Mouse (Mus musculus) liver, embryonic 16.5 days (tissue): Measurements from ENCODE around the gene Defb22. TPM values are rescaled to one million over a fixed set of nuclear protein-coding genes. Genes with fewer than 3 reads are reported as not detected.
A peak's percentile ranks its signal among the peaks of the same experiment; 100 is the strongest.

Experiments
- ATAC-seq: fragments of 200-750 bp; cut with Nextera tagmentation; 2 replicates; pipeline ENCODE4 v1.8.0; 2017; ENCODE audit warnings: low read depth, mild to moderate bottlenecking, moderate number of reproducible peaks, moderate library complexity
- H3K27ac ChIP-seq: fragments of 300-500 bp; sonication (generic); 2 replicates; pipeline ENCODE4 v1.5.1; 2014; ENCODE audit warnings: mild to moderate bottlenecking, low read length
- H3K27me3 ChIP-seq: fragments of 300-500 bp; sonication (generic); 2 replicates; pipeline ENCODE4 v1.6.1; 2014; ENCODE audit warnings: low read depth, low read length, mixed read lengths; ENCODE audit not compliant: control insufficient read depth, insufficient read depth
- H3K36me3 ChIP-seq: fragments of 300-500 bp; sonication (generic); 2 replicates; pipeline ENCODE4 v1.6.1; 2014; ENCODE audit warnings: mild to moderate bottlenecking; ENCODE audit not compliant: control insufficient read depth, insufficient read depth
- H3K4me1 ChIP-seq: fragments of 300-500 bp; sonication (generic); 2 replicates; pipeline ENCODE4 v1.6.1; 2014; ENCODE audit warnings: low read depth, low read length, mixed read lengths; ENCODE audit not compliant: control insufficient read depth
- H3K4me2 ChIP-seq: fragments of 300-500 bp; sonication (generic); 2 replicates; pipeline ENCODE4 v1.6.1; 2014; ENCODE audit warnings: low read depth, low read length, mixed read lengths
- H3K4me3 ChIP-seq: fragments of 300-500 bp; sonication (generic); 2 replicates; pipeline ENCODE4 v1.5.1; 2014; ENCODE audit warnings: low read depth, mild to moderate bottlenecking, low read length
- H3K9ac ChIP-seq: fragments of 300-500 bp; sonication (generic); 2 replicates; pipeline ENCODE4 v1.6.1; 2014; ENCODE audit warnings: low read depth, low read length
- H3K9me3 ChIP-seq: fragments of 300-500 bp; sonication (generic); replicated peaks from 2 replicates; pipeline ENCODE4 v1.6.1; 2016; ENCODE audit warnings: low read length; ENCODE audit not compliant: control insufficient read depth
- WGBS: fragments of 180-500 bp; shearing (Covaris S2); extraction: QIAGEN DNeasy Blood & Tissue Kit; methylation state at CpG from one replicate; pipeline ENCODE4 v1.1.7; 2014; ENCODE audit not compliant: insufficient replicate concordance; 5-methylcytosine and 5-hydroxymethylcytosine counted together
- polyA plus RNA-seq: library from polyadenylated mRNA; unstranded; fragments of >200 nt; fragmentation: Nextera tagmentation; extraction: Ambion mirVana; gene quantifications from 2 replicates; pipeline ENCODE4 v1.2.1, GENCODE M21; 2015

Defb22 gene
- polyA plus RNA-seq, 1 experiment from 2014 or later: not detected

- no peak for ATAC-seq
- Histone ChIP-seq H3K4me2 (no peak overlapping the region), H3K4me1 (no peaks in the 10 kb centered on the region), H3K9ac (no peak overlapping the region), H3K4me3 (no peak overlapping the region), H3K36me3 (no peaks in the 10 kb centered on the region), H3K27ac (no peak overlapping the region), H3K27me3 (no peaks in the 10 kb centered on the region), H3K9me3 (no peaks in the 10 kb centered on the region)
- 2% methylated on average over 5 of the region's 5 CpGs for WGBS
Observed at GRCm38 (mm10) chr2:152450241-152450640, 39.7 kb downstream of the Defb22 start.

- no peak overlapping the region for H3K27ac ChIP-seq
- no peaks in the 10 kb centered on the region for H3K36me3 ChIP-seq
- no peak for ATAC-seq
- no peaks in the 10 kb centered on the region for H3K4me1 ChIP-seq
- no peak overlapping the region for H3K4me3 ChIP-seq
- H3K27me3 ChIP-seq: no peaks in the 10 kb centered on the region
- no peak overlapping the region for H3K4me2 ChIP-seq
- no peak overlapping the region for H3K9ac ChIP-seq
- H3K9me3 ChIP-seq: no peaks in the 10 kb centered on the region
- 43% methylated on average over 5 of the region's 5 CpGs for WGBS
Observed at GRCm38 (mm10) chr2:152447461-152447860, 42.5 kb downstream of the Defb22 start.

- H3K27ac ChIP-seq: no peak overlapping the region
- no peaks in the 10 kb centered on the region for H3K9me3 ChIP-seq
- no peak overlapping the region for H3K4me2 ChIP-seq
- 14% methylated on average over 2 of the region's 2 CpGs for WGBS
- no peaks in the 10 kb centered on the region for H3K36me3 ChIP-seq
- H3K9ac ChIP-seq: no peak overlapping the region
- H3K4me3 ChIP-seq: no peak overlapping the region
- H3K4me1 ChIP-seq: no peaks in the 10 kb centered on the region
- H3K27me3 ChIP-seq: no peaks in the 10 kb centered on the region
- ATAC-seq: no peak
Observed at GRCm38 (mm10) chr2:152446642-152447041, 43.3 kb downstream of the Defb22 start.

- 70% methylated on average over 8 of the region's 8 CpGs for WGBS
- no peak overlapping the region for H3K4me3 ChIP-seq
- H3K27ac ChIP-seq: no peak overlapping the region
- H3K9me3 ChIP-seq: no peaks in the 10 kb centered on the region
- ATAC-seq: no peak
- no peaks in the 10 kb centered on the region for H3K36me3 ChIP-seq
- no peaks in the 10 kb centered on the region for H3K27me3 ChIP-seq
- H3K4me2 ChIP-seq: no peak overlapping the region
- no peak overlapping the region for H3K9ac ChIP-seq
- no peaks in the 10 kb centered on the region for H3K4me1 ChIP-seq
Observed at GRCm38 (mm10) chr2:152443281-152443680, 46.7 kb downstream of the Defb22 start.

- H3K4me3 ChIP-seq: no peak overlapping the region
- no peaks in the 10 kb centered on the region for H3K9me3 ChIP-seq
- peaks cover 1% of the 10 kb centered on the region; the same call in 1 of the 2 replicates for H3K4me1 ChIP-seq
- no peaks in the 10 kb centered on the region for H3K36me3 ChIP-seq
- H3K4me2 ChIP-seq: no peak overlapping the region
- H3K9ac ChIP-seq: no peak overlapping the region
- ATAC-seq: no peak
- H3K27ac ChIP-seq: no peak overlapping the region
- no peaks in the 10 kb centered on the region for H3K27me3 ChIP-seq
- WGBS: 60% methylated on average over 4 of the region's 4 CpGs
Observed at GRCm38 (mm10) chr2:152442322-152442721, 47.6 kb downstream of the Defb22 start.

- peaks cover 5% of the 10 kb centered on the region; the same call in 1 of the 2 replicates for H3K4me1 ChIP-seq
- no peak overlapping the region for H3K27ac ChIP-seq
- H3K4me2 ChIP-seq: no peak overlapping the region
- H3K9me3 ChIP-seq: no peaks in the 10 kb centered on the region
- no peak overlapping the region for H3K9ac ChIP-seq
- H3K4me3 ChIP-seq: no peak overlapping the region
- no peaks in the 10 kb centered on the region for H3K27me3 ChIP-seq
- 61% methylated on average over 2 of the region's 2 CpGs for WGBS
- no peaks in the 10 kb centered on the region for H3K36me3 ChIP-seq
- ATAC-seq: no peak
Observed at GRCm38 (mm10) chr2:152439833-152440232, 50.1 kb downstream of the Defb22 start.

- Histone ChIP-seq H3K36me3 (no peaks in the 10 kb centered on the region), H3K27ac (no peak overlapping the region), H3K9me3 (no peaks in the 10 kb centered on the region), H3K4me2 (no peak overlapping the region), H3K9ac (no peak overlapping the region), H3K27me3 (no peaks in the 10 kb centered on the region), H3K4me3 (no peak overlapping the region), H3K4me1 (peaks cover 5% of the 10 kb centered on the region; the same call in 1 of the 2 replicates)
- 54% methylated on average over 1 of the region's 1 CpGs for WGBS
- ATAC-seq: no peak
Observed at GRCm38 (mm10) chr2:152438963-152439362, 51.0 kb downstream of the Defb22 start.

GRCm38 (mm10) chr2:152436983-152437860 lies 52.7 kb downstream of the Defb22 start:
- ATAC-seq: peak; percentile 67
- H3K4me2 ChIP-seq: peak overlapping the region; percentile 68
- H3K4me3 ChIP-seq: peak overlapping the region; percentile 47
- H3K27me3 ChIP-seq: no peaks in the 10 kb centered on the region
- no peak overlapping the region for H3K9ac ChIP-seq
- peaks cover 5% of the 10 kb centered on the region; the same call in 1 of the 2 replicates for H3K4me1 ChIP-seq
- H3K36me3 ChIP-seq: no peaks in the 10 kb centered on the region
- WGBS: 1% methylated on average over 23 of the region's 23 CpGs
- no peak overlapping the region for H3K27ac ChIP-seq
- H3K9me3 ChIP-seq: no peaks in the 10 kb centered on the region

GRCm38 (mm10) chr2:152436405-152436901 lies 53.5 kb downstream of the Defb22 start:
- ATAC-seq: no peak
- H3K4me1 ChIP-seq: peaks cover 5% of the 10 kb centered on the region; the same call in 1 of the 2 replicates
- WGBS: 51% methylated on average over 7 of the region's 7 CpGs

More at GRCm38 (mm10) chr2:152436405-152436901, 53.5 kb downstream of the Defb22 start:
- H3K9me3 ChIP-seq: no peaks in the 10 kb centered on the region
- H3K27ac ChIP-seq: no peak overlapping the region
- no peak overlapping the region for H3K4me2 ChIP-seq
- H3K9ac ChIP-seq: no peak overlapping the region
- H3K4me3 ChIP-seq: no peak overlapping the region
- H3K27me3 ChIP-seq: no peaks in the 10 kb centered on the region
- no peaks in the 10 kb centered on the region for H3K36me3 ChIP-seq
